Mouse (Mus musculus) midbrain, embryonic 14.5 days (tissue): ENCODE measurements around the gene Gm49388. TPM values are rescaled to one million over a fixed set of nuclear protein-coding genes. Genes with fewer than 3 reads are reported as not detected.

Source experiments
- ATAC-seq: fragments of 200-750 bp; cut with Nextera tagmentation; 2 replicates; pipeline ENCODE4 v1.8.0; 2017; ENCODE audit warnings: moderate number of reproducible peaks, moderate library complexity; ENCODE audit not compliant: low FRiP score, low TSS enrichment
- DNase-seq: peaks from one replicate; pipeline ENCODE4 v3.0.0-alpha.2; 2015
- H3K27ac ChIP-seq: fragments of 300-500 bp; sonication (generic); replicated peaks from 2 replicates; pipeline ENCODE4 v1.5.1; 2014; ENCODE audit warnings: mild to moderate bottlenecking, low read depth, low read length, moderate library complexity
- H3K27me3 ChIP-seq: fragments of 300-500 bp; sonication (generic); 2 replicates; pipeline ENCODE4 v1.6.1; 2014; ENCODE audit warnings: low read length, control low read depth, mixed read lengths; ENCODE audit not compliant: control insufficient read depth, insufficient read depth
- H3K36me3 ChIP-seq: fragments of 300-500 bp; sonication (generic); 2 replicates; pipeline ENCODE4 v1.6.1; 2014; ENCODE audit warnings: low read length, control low read depth; ENCODE audit not compliant: control insufficient read depth, insufficient read depth
- H3K4me1 ChIP-seq: fragments of 300-500 bp; sonication (generic); 2 replicates; pipeline ENCODE4 v1.6.1; 2014; ENCODE audit warnings: mild to moderate bottlenecking, antibody characterized with exemption, low read length, control low read depth; ENCODE audit not compliant: control insufficient read depth, insufficient read depth
- H3K4me2 ChIP-seq: fragments of 300-500 bp; sonication (generic); 2 replicates; pipeline ENCODE4 v1.6.1; 2014; ENCODE audit warnings: mild to moderate bottlenecking, low read length, moderate library complexity
- H3K4me3 ChIP-seq: fragments of 300-500 bp; sonication (generic); replicated peaks from 2 replicates; pipeline ENCODE4 v1.5.1; 2014; ENCODE audit warnings: low read depth, low read length
- H3K9ac ChIP-seq: fragments of 300-500 bp; sonication (generic); replicated peaks from 2 replicates; pipeline ENCODE4 v1.6.1; 2014; ENCODE audit warnings: mild to moderate bottlenecking, low read length, moderate library complexity
- H3K9me3 ChIP-seq: fragments of 300-500 bp; sonication (generic); 2 replicates; pipeline ENCODE4 v1.6.1; 2016; ENCODE audit warnings: low read length, control low read depth, mixed read lengths; ENCODE audit not compliant: control insufficient read depth
- WGBS: fragments of 180-500 bp; shearing (Covaris S2); extraction: QIAGEN DNeasy Blood & Tissue Kit; methylation state at CpG from one replicate; pipeline ENCODE4 v1.1.7; 2014; 5-methylcytosine and 5-hydroxymethylcytosine counted together
- polyA plus RNA-seq: library from polyadenylated mRNA; unstranded; fragments of >200 nt; fragmentation: Nextera tagmentation; extraction: Ambion mirVana; gene quantifications from 2 replicates; pipeline ENCODE4 v1.2.1, GENCODE M21; 2014

The Gm49388 gene
- polyA plus RNA-seq, 1 experiment from 2014 or later = not detected

DNA sequence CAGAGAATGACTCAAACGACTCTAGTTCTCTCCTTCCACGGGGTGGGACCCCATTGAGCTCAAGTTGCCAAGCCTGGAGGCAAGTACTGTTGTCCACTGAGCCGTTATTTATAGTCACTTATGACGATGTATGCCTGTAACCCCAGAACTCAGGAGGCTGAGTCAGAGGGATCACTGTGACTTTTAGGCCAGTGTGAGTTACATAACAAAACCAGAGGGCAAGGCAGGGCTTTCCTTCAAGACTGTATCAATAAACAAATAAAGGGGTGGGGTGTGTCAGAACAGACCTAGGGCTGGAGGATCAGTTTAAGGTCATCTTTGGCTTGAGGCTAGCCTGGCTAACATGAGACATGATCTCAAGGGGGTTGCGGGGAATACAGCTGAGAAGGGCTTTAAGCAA, 65.5 kb downstream of the Gm49388 start:
- 82% methylated on average over 5 of the region's 5 CpGs for WGBS
- H3K36me3 ChIP-seq = peaks cover 9% of the 10 kb centered on the region; the same call in 1 of the 2 replicates
- no peak overlapping the region for H3K4me3 ChIP-seq
- H3K27me3 ChIP-seq = no peaks in the 10 kb centered on the region
- H3K27ac ChIP-seq = no peak overlapping the region
- no peak overlapping the region for H3K4me2 ChIP-seq
- ATAC-seq (no peak), DNase-seq (no peak)
- H3K9ac ChIP-seq = no peak overlapping the region
- no peaks in the 10 kb centered on the region for H3K9me3 ChIP-seq
- no peaks in the 10 kb centered on the region for H3K4me1 ChIP-seq

Other genes starting within 250 kb of the Gm49388 start
- gene Tmem265, start 224.2 kb upstream of the Gm49388 start, polyA plus RNA-seq = 5.1 and 14.5 TPM in 2 replicates
- gene Phkg2, start 212.3 kb upstream of the Gm49388 start, polyA plus RNA-seq = 54.8 and 61.6 TPM in 2 replicates
- 9.0 and 12.8 TPM in 2 replicates for gene Ccdc189, start 197.0 kb upstream of the Gm49388 start, polyA plus RNA-seq
- gene Rnf40, start 196.8 kb upstream of the Gm49388 start, polyA plus RNA-seq = 40.7 and 45.0 TPM in 2 replicates
- 22.4 and 31.6 TPM in 2 replicates for gene Zfp629, start 169.8 kb upstream of the Gm49388 start, polyA plus RNA-seq
- gene Bcl7c, start 76.7 kb upstream of the Gm49388 start, polyA plus RNA-seq = 47.2 and 54.0 TPM in 2 replicates
- 3.5 and 4.3 TPM in 2 replicates for gene Ctf1, start 72.9 kb upstream of the Gm49388 start, polyA plus RNA-seq
- gene Ctf2, start 53.4 kb upstream of the Gm49388 start, polyA plus RNA-seq = 0.12 and 0.16 TPM in 2 replicates
- gene Fbxl19, start 41.1 kb upstream of the Gm49388 start, polyA plus RNA-seq = 7.4 and 15.2 TPM in 2 replicates
- 2.9 and 3.4 TPM in 2 replicates for gene Orai3, start 15.8 kb upstream of the Gm49388 start, polyA plus RNA-seq
- gene Setd1a, start 8.9 kb upstream of the Gm49388 start, polyA plus RNA-seq = 24.0 and 27.3 TPM in 2 replicates
- gene Hsd3b7, start 15.0 kb downstream of the Gm49388 start, polyA plus RNA-seq = 6.0 and 7.1 TPM in 2 replicates
- 8.7 and 11.8 TPM in 2 replicates for gene Stx4a, start 38.7 kb downstream of the Gm49388 start, polyA plus RNA-seq
- gene Stx1b, start 38.9 kb downstream of the Gm49388 start, polyA plus RNA-seq = 30.8 and 46.9 TPM in 2 replicates
- gene Zfp646, start 90.6 kb downstream of the Gm49388 start, polyA plus RNA-seq = 13.2 and 15.5 TPM in 2 replicates
- gene Zfp668, start 91.2 kb downstream of the Gm49388 start, polyA plus RNA-seq = 32.0 and 42.3 TPM in 2 replicates
- gene Prss53, start 105.4 kb downstream of the Gm49388 start, polyA plus RNA-seq = 0.80 and 1.1 TPM in 2 replicates
- gene Gm21974, start 109.8 kb downstream of the Gm49388 start, polyA plus RNA-seq = not detected in 2 replicates
- gene Vkorc1, start 110.0 kb downstream of the Gm49388 start, polyA plus RNA-seq = 53.2 and 64.0 TPM in 2 replicates
- gene Bckdk, start 118.5 kb downstream of the Gm49388 start, polyA plus RNA-seq = 66.1 and 77.3 TPM in 2 replicates
- gene Kat8, start 126.9 kb downstream of the Gm49388 start, polyA plus RNA-seq = 44.1 and 51.2 TPM in 2 replicates
- gene Prss8, start 144.5 kb downstream of the Gm49388 start, polyA plus RNA-seq = 0.28 TPM in 1 of 2 replicates, not detected in the other
- 10.4 and 12.0 TPM in 2 replicates for gene Prss36, start 161.1 kb downstream of the Gm49388 start, polyA plus RNA-seq
- 47.9 and 66.9 TPM in 2 replicates for gene Fus, start 181.8 kb downstream of the Gm49388 start, polyA plus RNA-seq
- 4.4 and 7.5 TPM in 2 replicates for gene Pycard, start 208.3 kb downstream of the Gm49388 start, polyA plus RNA-seq
- not detected in 2 replicates for gene Trim72, start 218.3 kb downstream of the Gm49388 start, polyA plus RNA-seq